Mouse (Mus musculus) NIH3T3 (cell line): ENCODE results near the gene Mlst8.
"Not testable (repeated sequence)": the region's sequence is repeated elsewhere in the genome, so short reads cannot be mapped to it uniquely, and the experiment has no call there.

Source experiments
- DNase-seq: peaks from one replicate; pipeline ENCODE4 v3.0.0-alpha.2; 2012; ENCODE audit warnings: low read depth

Mlst8 gene

GRCm38 (mm10) chr17:24469336-24469909 lies 9.5 kb downstream of the Mlst8 start:
- no peak for DNase-seq

DNA sequence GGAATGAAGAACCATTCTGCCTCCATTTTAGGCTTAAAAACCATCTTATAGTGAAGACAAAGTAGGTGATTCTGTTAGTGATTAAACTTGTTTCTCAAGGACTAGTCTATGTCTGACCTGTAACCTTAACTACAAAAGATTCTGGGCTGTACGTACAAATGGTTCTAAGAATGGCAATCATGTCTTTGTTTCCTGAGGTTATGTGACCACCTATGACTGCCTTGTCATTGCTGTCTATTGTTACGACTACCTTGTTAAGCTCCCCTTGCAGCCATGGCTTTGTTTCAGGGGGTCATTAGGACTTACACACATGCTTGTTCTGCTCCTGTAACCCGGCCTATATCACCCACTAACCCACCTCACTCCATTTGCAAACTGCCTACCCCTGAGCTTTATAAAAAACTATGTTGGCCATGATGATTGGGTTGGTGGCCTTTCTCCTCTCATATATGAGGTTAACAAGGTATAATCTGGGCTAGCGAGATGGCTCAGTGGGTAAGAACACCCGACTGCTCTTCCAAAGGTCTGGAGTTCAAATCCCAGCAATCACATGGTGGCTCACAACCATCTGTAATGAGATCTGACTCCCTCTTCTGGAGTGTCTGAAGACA lies 10.1 kb downstream of the Mlst8 start:
- DNase-seq: no peak

- no peak for DNase-seq
These were observed 15.3 kb downstream of the Mlst8 start for GRCm38 (mm10) chr17:24463374-24464133.

- DNase-seq: no peak
These were observed 15.9 kb downstream of the Mlst8 start for GRCm38 (mm10) chr17:24462932-24463331.

- DNase-seq: peak; percentile 82
These were observed 17.3 kb downstream of the Mlst8 start for GRCm38 (mm10) chr17:24461580-24461979.

DNA sequence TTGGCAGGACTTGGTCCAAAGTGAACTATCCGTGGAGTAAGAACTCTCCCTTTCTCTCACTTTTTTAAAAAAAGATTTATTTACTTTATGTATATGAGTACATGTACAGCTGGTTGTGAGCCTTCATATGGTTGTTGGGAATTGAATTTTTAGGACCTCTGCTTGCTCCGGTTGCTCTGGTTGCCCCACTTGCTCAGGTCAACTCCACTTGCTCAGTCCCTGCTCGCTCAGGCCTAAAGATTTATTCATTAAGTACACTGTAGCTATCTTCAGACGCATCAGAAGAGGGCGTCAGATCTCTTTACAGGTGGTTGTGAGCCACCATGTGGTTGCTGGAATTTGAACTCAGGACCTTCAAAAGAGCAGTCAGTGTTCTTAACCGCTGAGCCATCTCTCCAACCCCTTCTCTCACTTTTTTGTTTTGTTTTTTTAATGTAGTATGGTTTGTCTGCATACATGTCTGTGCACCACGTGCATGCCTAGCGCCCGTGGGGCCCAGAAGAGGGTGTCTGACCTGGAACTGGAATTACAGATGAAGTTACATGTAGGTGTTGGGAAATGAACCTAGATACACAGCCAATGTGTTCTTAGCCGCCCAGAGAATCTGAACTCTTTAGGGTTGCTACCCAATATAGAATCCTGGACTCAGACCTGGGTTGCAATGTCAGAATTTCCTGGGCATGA lies 23.2 kb downstream of the Mlst8 start:
- not testable (repeated sequence) for DNase-seq

- peak; percentile 99 for DNase-seq
These were observed 23.9 kb downstream of the Mlst8 start for GRCm38 (mm10) chr17:24454756-24455522.

DNA sequence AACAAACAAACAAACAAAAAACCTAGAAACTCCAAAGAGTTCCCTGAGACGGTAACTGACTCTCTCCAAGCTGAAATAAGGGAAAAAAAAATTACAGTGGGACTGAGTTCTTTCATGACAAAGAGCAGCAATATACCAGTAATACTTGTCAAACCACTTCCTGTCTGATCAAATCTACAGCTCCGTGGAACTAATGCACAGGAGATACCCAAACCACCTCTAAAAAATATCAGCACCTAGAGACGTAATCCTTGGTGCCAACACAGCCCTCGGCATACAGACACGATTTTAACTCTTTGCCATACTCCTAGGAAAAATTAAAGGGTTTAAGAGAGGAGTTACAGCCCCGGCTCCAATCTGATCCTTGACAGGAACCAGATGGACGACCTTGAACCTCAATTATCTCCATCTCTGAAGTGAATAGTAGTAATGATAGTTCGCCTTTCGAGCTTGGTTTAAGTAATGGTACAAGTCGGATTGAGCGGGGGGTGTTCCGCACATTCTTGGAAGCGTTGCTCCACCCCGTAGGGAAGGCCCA lies 24.6 kb downstream of the Mlst8 start:
- no peak for DNase-seq

DNA sequence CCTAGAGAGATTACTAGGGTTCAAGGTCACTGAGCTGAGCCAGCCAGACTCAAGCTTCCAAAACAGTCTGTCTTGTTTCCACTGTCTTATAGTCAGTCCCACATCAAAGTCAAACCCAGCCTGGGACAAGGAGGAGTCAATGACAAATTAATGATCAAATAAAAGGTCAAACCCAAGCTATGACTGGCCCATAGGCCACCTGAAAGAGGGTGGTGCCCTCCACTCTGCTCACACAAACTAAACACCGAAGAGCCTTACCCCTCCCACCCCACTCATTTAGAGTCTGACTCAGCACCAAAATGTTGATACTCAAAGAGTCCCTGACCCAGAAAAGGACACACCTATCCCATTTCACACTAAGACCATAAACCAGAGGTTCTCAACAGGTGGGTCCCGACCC lies 25.5 kb downstream of the Mlst8 start:
- DNase-seq: no peak

GRCm38 (mm10) chr17:24451220-24451619 lies 27.7 kb downstream of the Mlst8 start:
- DNase-seq: no peak

GRCm38 (mm10) chr17:24449507-24449906 lies 29.4 kb downstream of the Mlst8 start:
- DNase-seq: no peak

GRCm38 (mm10) chr17:24446590-24446989 lies 32.3 kb downstream of the Mlst8 start:
- no peak for DNase-seq

DNA sequence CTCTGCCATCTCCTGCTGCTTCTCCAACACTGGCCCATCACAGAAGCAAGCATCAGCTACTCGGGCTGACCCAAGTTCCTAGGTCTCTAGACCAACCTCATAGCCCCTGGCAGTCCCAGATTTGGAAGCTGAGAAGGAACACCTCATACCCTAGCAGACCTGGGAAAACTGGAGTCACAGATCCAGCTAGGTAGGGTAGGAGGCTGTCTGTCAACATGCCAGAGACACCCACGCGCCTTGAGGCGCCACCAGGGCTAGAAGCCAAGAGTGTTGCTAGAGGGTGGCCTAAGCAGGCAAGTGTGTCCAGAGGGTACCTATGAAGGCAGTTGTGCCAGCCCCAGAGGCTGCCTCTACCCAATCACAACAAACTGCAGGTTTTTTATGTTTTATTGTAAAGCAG lies 35.5 kb downstream of the Mlst8 start:
- no peak for DNase-seq

- DNase-seq: no peak
These were observed 36.2 kb downstream of the Mlst8 start, which contains the start of gene Dnase1l2 for GRCm38 (mm10) chr17:24442632-24443155. TSS of gene Dnase1l2 (minus strand) at chr17:24443105.

DNA sequence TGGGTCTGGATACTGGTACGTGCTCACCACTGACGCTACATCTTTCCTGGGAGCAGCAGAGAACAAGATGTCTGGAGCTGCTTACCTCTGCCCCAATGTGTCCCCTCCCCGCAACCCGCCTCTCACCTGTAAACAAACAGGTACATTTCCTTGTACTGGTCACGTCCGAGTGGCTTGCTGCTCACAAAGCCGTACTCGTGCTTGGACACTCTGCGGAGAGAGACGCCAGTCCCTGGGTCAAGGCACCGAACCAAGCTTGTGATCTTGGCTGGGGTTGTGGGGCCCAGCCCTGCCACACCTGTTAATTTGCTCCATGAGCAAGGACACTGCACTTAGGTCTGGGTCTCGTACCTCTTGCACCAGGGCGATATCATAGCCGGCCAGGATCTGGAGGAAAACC lies 36.8 kb downstream of the Mlst8 start:
- no peak for DNase-seq

GRCm38 (mm10) chr17:24441148-24441547 lies 37.7 kb downstream of the Mlst8 start:
- DNase-seq: peak; percentile 54

DNA sequence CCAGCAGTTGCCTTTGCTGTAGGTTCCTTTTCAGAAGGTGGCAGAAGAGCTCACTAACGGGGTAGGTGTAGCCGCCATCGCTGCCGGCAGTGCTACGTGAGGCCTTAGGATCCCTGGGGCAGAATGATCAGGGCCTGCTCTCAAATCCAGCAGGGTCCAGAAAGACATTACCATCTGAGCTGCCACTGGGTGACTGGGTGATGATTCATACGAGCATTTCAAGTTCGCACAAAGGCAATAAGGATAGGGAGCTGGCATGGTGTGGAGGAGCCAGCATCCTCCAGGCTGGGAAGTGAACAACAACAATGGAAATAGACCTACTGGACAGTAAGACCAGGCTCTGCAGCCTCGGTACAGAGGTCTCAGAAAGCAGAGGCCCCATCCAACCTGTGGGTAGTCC lies 38.5 kb downstream of the Mlst8 start:
- no peak for DNase-seq

DNA sequence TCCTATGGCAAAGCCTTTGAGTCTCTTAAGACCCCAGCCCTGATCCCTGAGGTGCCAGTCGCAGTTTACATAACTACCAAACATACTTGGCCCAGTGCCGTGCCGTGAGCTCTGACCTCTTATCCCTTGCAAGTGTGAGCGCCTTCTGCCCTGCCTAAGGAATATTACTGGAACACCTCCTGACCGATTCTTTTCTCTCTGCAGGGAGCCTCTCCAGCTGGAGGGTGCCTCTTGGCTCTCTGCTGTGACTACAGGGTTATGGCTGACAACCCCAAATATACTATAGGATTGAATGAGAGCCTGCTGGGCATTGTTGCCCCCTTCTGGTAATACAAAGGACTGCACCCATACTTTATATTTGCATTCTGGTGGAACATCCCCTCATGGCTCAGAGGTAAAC lies 41.9 kb downstream of the Mlst8 start:
- DNase-seq: peak; percentile 81

GRCm38 (mm10) chr17:24429201-24429983 lies 49.5 kb downstream of the Mlst8 start:
- DNase-seq: no peak

DNA sequence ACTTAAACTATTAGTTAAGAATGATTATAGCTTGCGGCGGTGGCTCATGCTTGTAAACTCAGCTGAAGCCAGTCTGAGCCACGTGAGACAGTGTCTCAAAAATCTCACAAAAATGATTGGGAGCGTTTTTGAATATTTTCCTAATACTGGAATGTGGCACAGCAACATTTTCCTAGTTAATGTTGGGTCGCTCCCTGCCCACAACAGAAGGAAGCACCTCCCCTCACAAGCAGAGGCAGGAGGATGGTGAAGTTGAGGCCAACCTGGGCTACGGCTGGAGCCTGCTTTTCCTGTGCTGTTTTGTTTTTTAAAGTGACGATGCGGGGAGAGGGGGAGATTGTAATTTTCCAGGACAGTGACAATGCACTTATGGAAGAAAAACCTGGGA lies 51.7 kb downstream of the Mlst8 start:
- peak; percentile 44 for DNase-seq
